In genomic region chr19:38396633-38396970, GRCm38 (mm10) we compare ENCODE assay signal across 8 mouse cellular contexts. TPM values are rescaled to one million over a fixed set of nuclear protein-coding genes. Genes with fewer than 3 reads are reported as not detected.
DNase-seq lines count a peak whose midpoint lies in the region; ATAC-seq and TF ChIP-seq lines count a peak whose summit lies in the region.

No protein-coding gene starts in this region.

- no peak overlapping the region for H3K27ac ChIP-seq in heart, embryonic 13.5 days (replicated peaks)
- no peak overlapping the region for H3K27ac ChIP-seq in MEL (ENCODE audit: control insufficient read depth, low read depth, low read length)
- H3K27ac ChIP-seq in forebrain, postnatal 0 days (ENCODE audit: low read depth, low read length) = no peak overlapping the region
- H3K27ac ChIP-seq in midbrain, embryonic 10.5 days (replicated peaks) = peak overlapping the region; percentile 93

- intact Hi-C loops in heart, postnatal 10 days (cut with DNase I) = no loop called here

- no peak for TF ChIP-seq RAD21 in MEL (IDR thresholded peaks at IDR 0.05; ENCODE audit: low read depth, low read length)

- no peak for DNase-seq in heart, postnatal 10 days
- peak; percentile 28 for DNase-seq in MEL (ENCODE audit: low read depth, low spot score)
- DNase-seq in forebrain, postnatal 0 days = no peak
- no peak for DNase-seq in midbrain, embryonic 10.5 days (ENCODE audit: low spot score)
- DNase-seq in T-cell, adult 2 months (ENCODE audit: low spot score) = no peak
- no peak for DNase-seq in c-Kit-positive CD71-positive TER-119-positive erythroid progenitor cells, embryonic 14.5 days (ENCODE audit: low spot score)
- no peak for DNase-seq in adrenal gland, adult 2 months

- peak overlapping the region; percentile 90 for H3K4me2 ChIP-seq in heart, embryonic 13.5 days
- H3K4me2 ChIP-seq in forebrain, postnatal 0 days (ENCODE audit: low read depth) = peak overlapping the region; percentile 82

- no peak for TF ChIP-seq POLR2A in MEL (IDR thresholded peaks at IDR 0.05; ENCODE audit: control insufficient read depth in 1 of 2, insufficient read depth in 1 of 2, low read depth in 1 of 2, low read length in 2 of 2, poor library complexity in 1 of 2)

- H3K79me2 ChIP-seq in MEL (ENCODE audit: control insufficient read depth, insufficient read depth, low read length, poor library complexity) = peaks cover 34% of the 10 kb centered on the region

- WGBS in heart, embryonic 13.5 days = 30% methylated on average over 8 of the region's 8 CpGs
- WGBS in forebrain, postnatal 0 days = 20% methylated on average over 8 of the region's 8 CpGs
- WGBS in midbrain, embryonic 10.5 days = 15% methylated on average over 8 of the region's 8 CpGs

- TF ChIP-seq EP300 in MEL (IDR thresholded peaks at IDR 0.05; ENCODE audit: low read depth in 1 of 2, low read length in 2 of 2) = no peak

- no peak for TF ChIP-seq CTCF in MEL (IDR thresholded peaks at IDR 0.05 in 2 of 3, conservative IDR thresholded peaks at IDR 0.05 in 1 of 3; ENCODE audit: control insufficient read depth in 1 of 3, insufficient read depth in 1 of 3, low read depth in 2 of 3, low read length in 3 of 3, poor library complexity in 1 of 3, severe bottlenecking in 1 of 3)
- TF ChIP-seq CTCF in forebrain, postnatal 0 days (IDR thresholded peaks at IDR 0.05; ENCODE audit: low read depth) = no peak

- ATAC-seq in heart, embryonic 13.5 days (ENCODE audit: extremely low read depth, insufficient number of reproducible peaks, low FRiP score, low TSS enrichment) = no peak
- ATAC-seq in forebrain, postnatal 0 days = no peak

- H3K27me3 ChIP-seq in heart, embryonic 13.5 days (replicated peaks) = 0 out of 2 replicates have a peak, but pooled peaks cover 4% of the 10 kb centered on the region
- H3K27me3 ChIP-seq in MEL (ENCODE audit: control insufficient read depth in 1 of 2, insufficient read depth in 2 of 2, low read length in 2 of 2) = no peaks in the 10 kb centered on the region
- H3K27me3 ChIP-seq in forebrain, postnatal 0 days (ENCODE audit: insufficient read depth, low read length) = no peaks in the 10 kb centered on the region
- no peaks in the 10 kb centered on the region for H3K27me3 ChIP-seq in midbrain, embryonic 10.5 days (ENCODE audit: low read depth, poor library complexity, severe bottlenecking)

- peak overlapping the region; percentile 81 for H3K9ac ChIP-seq in heart, embryonic 13.5 days
- H3K9ac ChIP-seq in MEL (ENCODE audit: control insufficient read depth, low read depth, low read length, poor library complexity, severe bottlenecking) = peak overlapping the region; percentile 98
- H3K9ac ChIP-seq in forebrain, postnatal 0 days = no peak overlapping the region

- no peaks in the 10 kb centered on the region for H3K9me3 ChIP-seq in heart, embryonic 13.5 days
- H3K9me3 ChIP-seq in MEL (replicated peaks; ENCODE audit: insufficient read depth, low read length) = no peaks in the 10 kb centered on the region
- no peaks in the 10 kb centered on the region for H3K9me3 ChIP-seq in forebrain, postnatal 0 days (ENCODE audit: low read length)
- H3K9me3 ChIP-seq in midbrain, embryonic 10.5 days (replicated peaks) = no peaks in the 10 kb centered on the region

- peak overlapping the region; percentile 70 for H3K4me3 ChIP-seq in heart, embryonic 13.5 days
- H3K4me3 ChIP-seq in MEL (ENCODE audit: control insufficient read depth in 1 of 2, insufficient read depth in 1 of 2, low read depth in 2 of 2, low read length in 2 of 2) = peak overlapping the region; percentile 84 to 96
- peak overlapping the region; percentile 67; the same call in 1 of the 2 replicates for H3K4me3 ChIP-seq in forebrain, postnatal 0 days (ENCODE audit: low read depth, low read length)
- peak overlapping the region; percentile 83 for H3K4me3 ChIP-seq in midbrain, embryonic 10.5 days

- H3K36me3 ChIP-seq in heart, embryonic 13.5 days = no peaks in the 10 kb centered on the region
- H3K36me3 ChIP-seq in MEL (ENCODE audit: control insufficient read depth in 1 of 2, insufficient read depth in 2 of 2, low read length in 2 of 2) = peaks cover 0 to 26% of the 10 kb centered on the region in 2 experiments
- no peaks in the 10 kb centered on the region for H3K36me3 ChIP-seq in forebrain, postnatal 0 days (ENCODE audit: insufficient read depth)
- H3K36me3 ChIP-seq in midbrain, embryonic 10.5 days = peaks cover 12% of the 10 kb centered on the region

- peaks cover 8% of the 10 kb centered on the region; the same call in 1 of the 2 replicates for H3K4me1 ChIP-seq in heart, embryonic 13.5 days
- peaks cover 2 to 19% of the 10 kb centered on the region in 2 experiments; a peak in 3 of 4 replicates for H3K4me1 ChIP-seq in MEL (ENCODE audit: control insufficient read depth in 1 of 2, insufficient read depth in 2 of 2, low read length in 2 of 2)
- no peaks in the 10 kb centered on the region for H3K4me1 ChIP-seq in forebrain, postnatal 0 days (ENCODE audit: insufficient read depth)
- H3K4me1 ChIP-seq in midbrain, embryonic 10.5 days = peaks cover 18% of the 10 kb centered on the region

TF ChIP-seq in MEL, 35 proteins besides CTCF, POLR2A, EP300 and RAD21:
- TF ChIP-seq CHD1 (IDR thresholded peaks at IDR 0.05; ENCODE audit: low read depth, low read length) (no peak), KAT2A (conservative IDR thresholded peaks at IDR 0.05; ENCODE audit: low read depth, low read length) (no peak), JUND (IDR thresholded peaks at IDR 0.05; ENCODE audit: low read depth, low read length) (no peak), BHLHE40 (IDR thresholded peaks at IDR 0.05; ENCODE audit: borderline replicate concordance, low read depth, low read length) (no peak), POLR2AphosphoS5 (IDR thresholded peaks at IDR 0.05; ENCODE audit: borderline replicate concordance, low read depth, low read length) (no peak), MYB (IDR thresholded peaks at IDR 0.05; ENCODE audit: low read depth, low read length) (no peak), HCFC1 (IDR thresholded peaks at IDR 0.05; ENCODE audit: low read depth, low read length) (no peak), ELF1 (IDR thresholded peaks at IDR 0.05; ENCODE audit: low read depth, low read length) (no peak), MXI1 (IDR thresholded peaks at IDR 0.05; ENCODE audit: low read depth, low read length) (no peak), GATA1 (IDR thresholded peaks at IDR 0.05; ENCODE audit: low read depth, low read length) (no peak), TBP (IDR thresholded peaks at IDR 0.05; ENCODE audit: low read depth, low read length) (no peak), ZC3H11A (IDR thresholded peaks at IDR 0.05; ENCODE audit: low read depth, low read length) (no peak), E2F4 (IDR thresholded peaks at IDR 0.05; ENCODE audit: borderline replicate concordance, low read depth, low read length) (no peak), ZMIZ1 (IDR thresholded peaks at IDR 0.05; ENCODE audit: low read depth, low read length) (no peak), USF1 (IDR thresholded peaks at IDR 0.05; ENCODE audit: low read depth, low read length) (no peak), ZNF384 (IDR thresholded peaks at IDR 0.05; ENCODE audit: low read depth, low read length) (no peak), NRF1 (IDR thresholded peaks at IDR 0.05; ENCODE audit: insufficient read depth, low read depth, low read length, poor library complexity, severe bottlenecking) (no peak), ZKSCAN1 (IDR thresholded peaks at IDR 0.05; ENCODE audit: low read depth, low read length) (no peak)

RNA-seq across cellular contexts. Expression of gene Slc35g1, which starts 0.8 kb away (rescaled TPM):
- polyA plus RNA-seq in heart, embryonic 13.5 days (2015; fragmentation: Nextera tagmentation; extraction: Ambion mirVana) = 1.9 and 2.0 TPM in 2 replicates
- total RNA-seq in heart, postnatal 10 days (2021) = 1 to 10 TPM; 1.6 to 1.9 TPM
- total RNA-seq in MEL (2012; rRNA removed) = 17.7 and 19.0 TPM in 2 replicates
- 10 to 100 TPM in 1 of 2 experiments, not detected in 1; 15.7 TPM for polyA plus RNA-seq in MEL (2012; ENCODE audit: insufficient read depth in 1 of 2, insufficient read length in 2 of 2, low read depth in 1 of 2, low replicate concordance in 2 of 2, missing spikeins in 1 of 2)
- total RNA-seq in forebrain, postnatal 0 days (2014; rRNA removed) = 2.8 and 3.2 TPM in 2 replicates
- 0.86 and 1.3 TPM in 2 replicates for polyA plus RNA-seq in forebrain, postnatal 0 days (2015; fragmentation: Nextera tagmentation; extraction: Ambion mirVana)
- 7.3 and 9.1 TPM in 2 replicates for polyA plus RNA-seq in midbrain, embryonic 10.5 days (2016; fragmentation: Nextera tagmentation; extraction: Ambion mirVana)
- 10 to 100 TPM; 13.9 to 25.4 TPM for total RNA-seq in adrenal gland, adult 2 months (2021)
- 4.8 and 5.4 TPM in 2 replicates for polyA plus RNA-seq in adrenal gland, adult 2 months (2012; rRNA removed)
